Mouse (Mus musculus) left cerebral cortex, adult 18-20 months (tissue): ENCODE measurements at regions not wholly inside any gene's neighbourhood (a gene's known extent, or its start where the extent isn't known, plus 50 kb on each side); places are given as distances from the start of the nearest gene placed in this dataset.
A peak's percentile ranks its signal among the peaks of the same experiment; 100 is the strongest.

ENCODE experiments used
- DNase-seq, 2 experiments: peaks; one replicate each; pipeline ENCODE4 v3.0.0; 2021 to 2022; ENCODE audit warnings: low spot score in 2 of 2, mixed read lengths in 1 of 2

DNA sequence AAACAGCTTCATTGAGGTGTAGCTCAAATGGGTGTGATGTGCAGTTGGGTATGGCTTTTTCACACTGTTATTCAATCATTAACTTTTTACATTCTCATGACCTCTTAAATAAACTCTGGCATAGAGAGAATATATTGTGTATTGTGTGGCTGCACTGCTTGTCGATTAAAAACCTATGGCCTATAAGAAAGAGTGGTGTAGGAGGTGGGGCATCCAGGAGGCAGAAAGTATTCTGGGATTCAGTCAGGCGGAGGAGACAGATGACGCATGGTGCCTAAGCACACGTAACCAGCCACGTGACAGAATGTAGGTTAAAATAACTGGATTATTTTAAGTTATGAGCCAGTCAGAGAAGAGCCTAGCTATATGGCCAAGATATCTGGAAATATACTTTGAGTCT, 78.2 kb upstream of the Slc16a7 start:
- no peak for DNase-seq

DNA sequence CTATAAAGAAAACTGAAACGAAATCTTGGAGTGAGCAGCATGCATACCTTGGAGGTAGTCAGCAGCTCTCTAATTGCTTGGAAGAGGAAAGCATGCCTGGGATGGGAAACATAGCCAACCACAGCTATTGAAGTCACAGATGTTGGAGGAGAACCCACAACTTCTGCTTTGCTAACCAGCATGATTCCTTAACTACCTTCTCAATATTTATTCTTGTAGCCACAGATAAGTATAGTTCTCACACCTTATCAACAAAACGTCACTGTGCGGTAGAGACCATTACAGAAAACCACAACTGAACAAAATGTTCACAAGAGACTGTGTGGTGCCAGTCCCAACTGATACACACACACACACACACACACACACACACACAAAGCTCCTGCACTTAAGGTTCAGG, 99.1 kb upstream of the Slc16a7 start:
- DNase-seq, result no peak

DNA sequence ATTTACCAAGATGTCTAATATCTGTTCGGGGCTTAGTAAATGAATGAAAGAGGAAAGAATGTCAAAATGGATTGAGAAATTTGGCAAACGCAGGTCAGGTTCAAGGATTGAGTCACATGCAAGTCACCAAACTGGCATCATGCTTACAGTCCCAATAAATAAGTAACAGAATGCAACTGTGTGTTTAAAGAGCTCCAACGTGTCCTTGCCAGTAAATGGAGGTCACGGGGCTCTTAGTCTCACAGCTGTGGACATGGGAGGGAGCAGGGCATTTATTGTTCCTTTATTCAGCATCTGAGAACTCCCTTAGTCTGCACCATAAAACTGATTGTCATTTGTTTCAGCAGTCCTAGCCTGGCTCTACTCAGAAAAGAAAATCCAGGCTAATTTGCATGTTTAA, 101.1 kb upstream of the Slc16a7 start:
- no peak for DNase-seq

DNA sequence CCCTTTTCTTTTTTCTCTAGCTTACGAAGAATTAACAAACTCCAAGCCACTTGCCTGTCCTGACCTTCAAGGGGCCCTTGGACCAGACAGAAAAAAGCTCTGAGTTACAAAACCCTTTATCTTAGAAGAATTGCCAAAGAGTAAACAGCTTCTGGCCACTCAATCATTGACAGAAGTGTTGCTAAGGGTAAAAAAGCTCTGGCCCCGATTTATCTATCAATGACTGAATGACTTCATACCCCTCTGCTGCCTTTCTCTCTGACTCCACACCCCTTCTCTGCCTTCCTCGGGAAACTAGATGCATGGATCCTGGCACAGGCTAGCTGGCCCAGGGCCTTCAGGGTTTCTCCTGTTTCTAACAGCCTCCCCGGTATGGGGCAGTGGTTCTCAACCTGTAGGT, 105.2 kb upstream of the Slc16a7 start:
- no peak for DNase-seq

DNA sequence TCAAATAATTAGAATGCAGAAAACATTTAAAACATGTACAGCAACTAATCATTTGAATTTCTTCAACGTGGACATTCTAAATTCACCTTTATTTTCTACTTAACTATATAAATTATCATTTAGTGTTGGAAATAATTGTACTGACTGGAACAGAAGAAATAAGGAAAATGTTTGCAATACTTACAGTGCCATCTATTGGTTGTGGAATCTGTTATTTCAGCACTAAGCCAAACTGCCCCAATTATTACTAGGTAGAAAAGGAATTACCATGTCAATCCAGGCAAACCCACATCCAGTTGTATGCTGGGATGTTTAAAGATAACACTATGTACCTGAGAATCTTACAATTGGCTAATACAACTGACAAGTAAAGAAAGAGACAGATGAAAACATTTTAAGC, 109.1 kb upstream of the Slc16a7 start:
- no peak for DNase-seq

- DNase-seq, result no peak
These were observed 111.1 kb upstream of the Slc16a7 start for GRCm38 (mm10) chr10:125500338-125500737.

DNA sequence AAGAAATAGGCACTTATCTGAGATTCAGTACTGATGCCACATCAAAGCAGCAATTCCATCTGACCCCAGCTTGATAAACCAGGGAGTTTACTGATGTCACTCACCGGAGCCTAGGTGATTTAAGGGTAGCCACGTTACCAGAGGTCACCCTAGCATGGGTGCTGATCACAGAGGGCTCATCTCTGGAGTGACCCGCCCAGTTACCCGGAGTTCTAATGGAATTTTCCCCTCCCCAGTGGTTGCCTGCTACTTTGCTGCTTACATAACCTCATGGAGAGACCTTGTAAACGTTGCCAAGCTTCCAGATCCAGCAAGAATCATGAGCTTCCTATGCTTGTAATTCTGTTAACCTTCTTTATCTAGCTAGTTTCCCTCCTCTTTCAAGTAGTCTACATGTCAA, 125.8 kb upstream of the Slc16a7 start:
- no peak for DNase-seq

DNA sequence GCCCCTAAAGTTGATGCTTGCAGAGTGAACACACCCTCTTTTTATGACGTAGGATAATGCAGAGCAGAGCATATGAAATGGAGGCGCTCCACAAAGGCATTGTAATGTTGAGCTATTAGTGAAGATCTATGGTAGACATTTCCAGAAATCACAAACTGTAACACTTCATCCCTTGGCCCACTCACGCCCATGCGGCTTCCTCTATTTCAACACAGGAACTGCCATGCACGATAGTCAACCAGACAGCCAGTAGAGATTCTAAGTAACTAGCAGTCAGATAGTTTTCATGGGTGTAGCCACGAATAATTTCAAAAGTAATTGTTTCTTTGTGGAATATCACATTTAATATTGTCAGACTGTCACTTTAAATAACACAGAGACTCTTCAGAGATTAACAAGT, 141.6 kb upstream of the Slc16a7 start:
- no peak for DNase-seq

- peak in 1 of 2 experiments; percentile 9 for DNase-seq
These were observed 149.1 kb upstream of the Slc16a7 start for GRCm38 (mm10) chr10:125538316-125538715.

- DNase-seq, result no peak
These were observed 197.4 kb upstream of the Slc16a7 start for GRCm38 (mm10) chr10:125586489-125587147.

GRCm38 (mm10) chr10:125593006-125593405, 203.7 kb upstream of the Slc16a7 start:
- DNase-seq, result no peak

GRCm38 (mm10) chr10:125607787-125608617, 218.7 kb upstream of the Slc16a7 start:
- DNase-seq, result no peak

DNA sequence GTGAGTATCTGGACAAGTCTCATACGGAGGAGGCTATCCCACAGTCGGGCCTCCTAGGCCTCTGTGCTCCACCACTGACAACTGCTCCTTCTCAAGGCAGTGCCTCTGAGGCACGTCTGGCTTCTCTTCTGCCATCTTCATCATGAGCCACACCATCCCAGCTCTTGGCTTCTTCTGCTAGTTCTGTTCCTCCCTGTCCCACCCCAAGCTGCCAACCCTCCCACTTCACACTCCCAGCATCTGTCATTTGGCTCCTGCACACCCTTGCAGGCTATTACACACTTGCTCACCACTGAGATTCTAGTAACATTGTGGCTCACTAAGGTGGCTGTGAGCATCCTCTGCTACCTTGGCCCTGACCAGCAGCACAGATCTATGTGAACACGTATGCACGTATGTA, 221.1 kb upstream of the Slc16a7 start:
- DNase-seq, result peak in 1 of 2 experiments; percentile 8

GRCm38 (mm10) chr10:125612773-125613172, 223.5 kb upstream of the Slc16a7 start:
- peak in 1 of 2 experiments; percentile 6 for DNase-seq

GRCm38 (mm10) chr10:125621376-125621775, 232.1 kb upstream of the Slc16a7 start:
- no peak for DNase-seq

DNA sequence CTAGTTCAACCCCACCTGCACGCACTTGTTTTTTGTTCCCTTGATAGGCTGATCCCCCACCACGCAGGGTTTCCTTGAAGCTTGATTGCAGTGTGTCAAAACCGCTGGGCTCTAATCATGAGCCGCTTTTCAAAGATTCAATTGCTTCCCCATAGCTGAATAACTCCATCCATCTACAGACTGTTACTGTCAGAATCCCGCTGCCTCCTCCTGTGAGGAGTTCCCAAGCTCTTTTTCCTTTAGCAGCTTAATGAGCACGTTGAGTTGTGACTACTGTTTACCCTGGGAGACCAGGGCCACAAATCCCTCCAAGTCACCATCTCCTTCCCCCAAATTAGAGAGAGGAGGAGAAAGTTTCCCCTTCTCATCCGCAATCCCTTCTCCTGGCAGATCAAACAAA, 234.6 kb upstream of the Slc16a7 start:
- DNase-seq, result no peak

GRCm38 (mm10) chr10:125667906-125668305, 278.6 kb upstream of the Slc16a7 start:
- no peak for DNase-seq

- DNase-seq, result no peak
These were observed 284.4 kb upstream of the Slc16a7 start for GRCm38 (mm10) chr10:125673637-125674036.

DNA sequence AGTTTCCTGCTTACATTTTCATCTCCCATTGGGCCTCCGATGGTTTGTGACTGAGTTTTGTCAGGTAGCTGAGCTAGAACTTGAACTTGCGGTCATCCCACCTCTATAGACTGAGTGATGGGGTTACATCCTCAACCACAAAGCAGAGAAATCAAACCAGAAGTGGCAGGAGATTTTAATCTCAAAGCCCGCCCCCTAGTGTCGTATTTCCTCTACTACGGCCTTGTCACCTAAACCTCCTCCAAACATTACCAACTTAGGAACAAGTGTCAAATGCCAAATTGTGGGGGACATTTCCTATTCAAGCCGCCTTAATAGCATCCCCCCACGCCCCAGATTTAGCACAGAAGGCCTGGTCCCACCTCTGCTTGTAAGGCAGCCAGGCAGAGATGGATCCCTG, 286.3 kb upstream of the Lrig3 start:
- DNase-seq, result no peak

DNA sequence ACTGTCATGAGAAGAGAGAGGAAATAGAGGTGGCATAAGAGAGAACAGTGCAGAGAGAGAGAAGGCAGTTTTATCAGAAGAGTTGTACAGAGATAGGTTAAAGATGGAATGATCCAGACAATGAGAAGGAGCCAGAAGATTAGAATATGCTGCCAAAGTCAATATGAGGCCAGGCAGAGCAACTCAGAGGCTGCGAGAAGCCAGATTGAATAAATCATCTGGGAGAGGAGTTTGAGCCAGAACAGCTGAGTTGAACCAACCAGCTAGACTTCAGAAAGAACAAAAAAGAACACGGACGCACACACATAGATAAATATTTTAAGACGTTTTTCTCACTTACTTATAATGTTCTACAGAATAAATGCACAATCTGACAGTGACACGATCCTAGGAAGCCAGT, 280.8 kb upstream of the Lrig3 start:
- DNase-seq, result no peak

DNA sequence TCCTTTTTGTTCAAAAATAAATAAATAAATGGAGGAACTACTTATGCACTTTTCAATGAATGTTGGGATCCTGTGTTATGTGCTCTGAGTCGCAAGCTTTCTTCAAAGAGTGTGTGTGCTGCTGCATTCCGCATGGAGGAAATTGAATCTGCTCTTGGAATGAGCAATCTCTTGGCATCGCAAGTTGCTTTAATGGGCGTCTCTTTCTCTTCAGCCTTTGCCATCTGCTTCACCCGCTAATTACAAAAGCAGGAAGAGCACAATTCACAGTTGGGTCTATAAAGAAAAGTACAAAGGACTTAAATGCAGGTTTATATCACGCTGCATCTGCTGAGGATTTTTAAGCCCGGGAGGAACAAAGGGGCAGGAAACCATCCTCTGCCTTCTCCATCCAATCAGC, 272.5 kb upstream of the Lrig3 start:
- DNase-seq, result peak in 1 of 2 experiments; percentile 5

- no peak for DNase-seq
These were observed 269.8 kb upstream of the Lrig3 start for GRCm38 (mm10) chr10:125696159-125696558.
